Mouse (Mus musculus) forebrain, embryonic 11.5 days (tissue): ENCODE measurements around the gene Bhlhe41. TPM values are rescaled to one million over a fixed set of nuclear protein-coding genes. Genes with fewer than 3 reads are reported as not detected.

Experiments
- ATAC-seq: fragments of 200-750 bp; cut with Nextera tagmentation; replicated peaks from 2 replicates; pipeline ENCODE4 v1.8.0; 2017; ENCODE audit warnings: moderate TSS enrichment; ENCODE audit not compliant: low FRiP score
- DNase-seq: peaks from one replicate; pipeline ENCODE4 v3.0.0-alpha.2; 2017; ENCODE audit warnings: low spot score
- H3K27ac ChIP-seq: fragments of 300-500 bp; sonication (generic); 2 replicates; pipeline ENCODE4 v1.5.1; 2014; ENCODE audit warnings: low read depth, low read length
- H3K27me3 ChIP-seq: fragments of 300-500 bp; sonication (generic); 2 replicates; pipeline ENCODE4 v1.6.1; 2014; ENCODE audit warnings: mild to moderate bottlenecking, low read length, mixed read lengths; ENCODE audit not compliant: control insufficient read depth, insufficient read depth
- H3K36me3 ChIP-seq: fragments of 300-500 bp; sonication (generic); 2 replicates; pipeline ENCODE4 v1.6.1; 2014; ENCODE audit warnings: mild to moderate bottlenecking, low read length, moderate library complexity, mixed read lengths; ENCODE audit not compliant: control insufficient read depth, insufficient read depth
- H3K4me1 ChIP-seq: fragments of 300-500 bp; sonication (generic); replicated peaks from 2 replicates; pipeline ENCODE4 v1.6.1; 2014; ENCODE audit warnings: low read length, mixed read lengths; ENCODE audit not compliant: control insufficient read depth, insufficient read depth
- H3K4me2 ChIP-seq: fragments of 300-500 bp; sonication (generic); 2 replicates; pipeline ENCODE4 v1.6.1; 2014; ENCODE audit warnings: low read depth, mild to moderate bottlenecking, low read length, moderate library complexity, mixed read lengths; ENCODE audit not compliant: severe bottlenecking
- H3K4me3 ChIP-seq: fragments of 300-500 bp; sonication (generic); 2 replicates; pipeline ENCODE4 v1.5.1; 2014; ENCODE audit warnings: low read depth, low read length
- H3K9ac ChIP-seq: fragments of 300-500 bp; sonication (generic); 2 replicates; pipeline ENCODE4 v1.6.1; 2014; ENCODE audit warnings: low read length
- H3K9me3 ChIP-seq: fragments of 300-500 bp; sonication (generic); 2 replicates; pipeline ENCODE4 v1.6.1; 2016; ENCODE audit warnings: low read length, mixed read lengths; ENCODE audit not compliant: control insufficient read depth
- WGBS: fragments of 180-500 bp; shearing (Covaris S2); extraction: QIAGEN DNeasy Blood & Tissue Kit; methylation state at CpG from one replicate; pipeline ENCODE4 v1.1.7; 2014; 5-methylcytosine and 5-hydroxymethylcytosine counted together
- polyA plus RNA-seq: library from polyadenylated mRNA; unstranded; fragments of >200 nt; fragmentation: Nextera tagmentation; extraction: Ambion mirVana; gene quantifications from 2 replicates; pipeline ENCODE4 v1.2.1, GENCODE M21; 2014

Bhlhe41 gene
- polyA plus RNA-seq, 1 experiment from 2014 or later, result 2.4 TPM

DNA sequence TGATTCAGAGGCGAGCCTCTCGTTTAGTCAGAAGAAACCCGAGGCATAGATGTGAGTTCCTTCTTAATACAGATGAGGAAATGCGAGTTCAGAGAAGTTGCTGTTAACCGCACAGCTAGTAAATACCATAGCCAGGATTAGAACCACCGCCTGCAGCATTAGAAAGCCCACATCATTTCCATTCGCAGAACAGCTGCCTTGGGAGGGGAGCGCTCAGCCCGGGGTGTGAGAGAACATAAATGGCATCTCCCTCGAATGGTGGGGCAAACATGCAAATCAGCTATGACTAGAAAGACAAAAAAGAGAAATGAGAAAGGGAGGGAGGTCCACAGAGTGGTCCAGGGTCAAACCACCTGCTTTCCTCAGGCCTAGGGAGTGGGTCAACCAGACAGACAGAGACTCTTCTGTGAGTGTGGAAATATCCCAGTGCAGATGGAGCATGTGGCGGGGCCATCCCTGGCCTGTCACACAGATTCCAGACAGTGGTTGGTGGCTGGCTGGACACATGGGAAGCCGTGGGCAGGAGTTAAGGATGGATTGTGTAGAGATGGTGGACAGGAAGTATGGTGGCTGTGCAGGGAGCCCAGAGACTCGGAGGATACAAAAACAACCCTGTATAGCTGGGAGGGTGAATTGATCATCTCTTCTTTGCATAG is 28.1 kb upstream of the Bhlhe41 start:
- no peak for ATAC-seq
- H3K4me1 ChIP-seq, result no peaks in the 10 kb centered on the region
- no peak overlapping the region for H3K4me2 ChIP-seq
- H3K9ac ChIP-seq, result no peak overlapping the region
- H3K27ac ChIP-seq, result no peak overlapping the region
- no peak overlapping the region for H3K4me3 ChIP-seq
- no peaks in the 10 kb centered on the region for H3K27me3 ChIP-seq
- 87% methylated on average over 13 of the region's 13 CpGs for WGBS
- no peak for DNase-seq
- H3K9me3 ChIP-seq, result no peaks in the 10 kb centered on the region
- H3K36me3 ChIP-seq, result no peaks in the 10 kb centered on the region

DNA sequence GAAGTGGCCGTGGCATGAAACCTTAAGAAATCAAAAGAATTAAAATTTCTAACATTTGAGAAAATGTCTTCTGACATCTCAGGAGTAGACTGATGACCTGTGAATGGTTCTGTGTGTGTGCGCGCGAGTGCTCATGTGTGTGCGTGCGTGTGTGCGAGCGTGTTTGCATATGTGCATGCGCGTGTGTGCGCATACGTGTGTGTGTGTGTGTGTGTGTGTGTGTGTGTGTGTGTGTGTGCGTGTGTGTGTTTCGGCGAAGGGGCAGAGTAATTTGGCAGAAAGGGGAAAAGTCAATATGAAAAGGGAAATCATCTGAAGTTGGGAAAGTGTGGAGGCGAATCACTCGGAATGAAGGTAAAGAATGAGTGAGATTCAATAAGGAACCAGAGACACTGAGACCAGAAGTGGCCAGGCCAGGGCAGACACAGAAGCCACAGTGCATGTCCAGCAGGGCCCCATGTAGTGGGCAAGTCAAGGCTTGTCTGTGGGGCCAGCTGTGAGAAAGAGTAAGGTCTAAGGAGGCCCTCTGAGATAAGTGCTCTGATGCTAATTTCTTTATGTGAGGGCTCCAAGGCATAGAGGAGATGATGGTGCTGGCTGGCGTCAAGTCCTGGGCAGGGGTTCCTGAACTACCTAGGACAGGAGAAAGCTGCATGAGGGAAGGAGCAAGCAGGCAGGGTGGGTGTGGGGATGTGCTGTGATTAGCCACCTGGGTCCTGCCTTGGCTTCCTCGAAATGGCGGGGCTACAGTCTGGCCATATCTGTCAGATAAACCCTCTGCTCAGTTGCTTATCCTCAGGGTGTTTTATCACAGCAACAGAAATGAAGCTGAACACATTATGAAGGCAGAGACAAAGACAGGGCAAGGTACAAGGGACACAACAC is 27.3 kb upstream of the Bhlhe41 start:
- Histone ChIP-seq H3K4me2 (no peak overlapping the region), H3K27me3 (no peaks in the 10 kb centered on the region), H3K9me3 (no peaks in the 10 kb centered on the region), H3K36me3 (no peaks in the 10 kb centered on the region), H3K9ac (no peak overlapping the region), H3K4me1 (no peaks in the 10 kb centered on the region), H3K4me3 (no peak overlapping the region), H3K27ac (no peak overlapping the region)
- WGBS, result 93% methylated on average over 20 of the region's 20 CpGs
- ATAC-seq, result no peak
- no peak for DNase-seq

DNA sequence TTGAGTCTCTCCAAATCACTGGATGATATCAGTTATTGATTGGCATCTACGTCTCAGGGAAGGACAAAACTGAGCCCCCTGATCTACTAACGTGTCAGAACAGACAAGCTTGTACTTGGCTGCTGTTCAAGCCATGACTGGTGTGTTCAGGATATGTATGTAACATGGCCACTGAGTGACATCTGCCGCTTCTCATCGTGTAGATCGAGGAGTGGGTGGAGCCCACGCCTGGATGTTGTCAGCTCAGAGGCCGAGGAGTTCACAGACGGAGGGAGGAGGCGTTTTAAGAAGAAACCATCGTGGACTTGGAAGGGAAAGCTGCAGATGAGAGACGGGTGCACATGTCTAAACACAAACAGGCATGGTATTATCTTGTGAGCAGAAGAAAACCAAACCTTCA is 26.6 kb upstream of the Bhlhe41 start:
- no peak overlapping the region for H3K4me3 ChIP-seq
- ATAC-seq (no peak), DNase-seq (no peak)
- 90% methylated on average over 11 of the region's 11 CpGs for WGBS
- no peaks in the 10 kb centered on the region for H3K27me3 ChIP-seq
- H3K4me2 ChIP-seq, result no peak overlapping the region
- H3K27ac ChIP-seq, result no peak overlapping the region
- H3K36me3 ChIP-seq, result no peaks in the 10 kb centered on the region
- H3K9me3 ChIP-seq, result no peaks in the 10 kb centered on the region
- no peaks in the 10 kb centered on the region for H3K4me1 ChIP-seq
- H3K9ac ChIP-seq, result no peak overlapping the region

DNA sequence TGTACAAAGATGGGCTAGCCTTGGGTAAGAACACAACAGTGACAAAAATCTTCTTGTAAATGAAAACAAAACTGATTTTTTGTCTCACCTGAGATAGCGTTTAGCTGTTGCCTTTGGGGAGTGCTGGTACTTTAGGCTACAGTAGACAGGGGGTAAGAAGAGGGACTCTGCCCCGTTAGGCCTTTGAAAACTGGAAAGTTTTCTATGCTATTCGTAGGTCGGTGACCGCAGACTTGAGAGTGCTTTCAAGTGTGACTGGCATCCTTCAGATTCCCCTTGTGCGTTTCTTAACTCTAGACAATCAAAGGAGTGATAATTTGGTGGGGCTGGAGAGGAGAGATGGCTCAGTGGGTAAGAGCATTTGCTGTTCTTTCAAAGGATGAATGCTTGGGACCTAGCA is 22.4 kb upstream of the Bhlhe41 start:
- Histone ChIP-seq H3K27me3 (no peaks in the 10 kb centered on the region), H3K9ac (no peak overlapping the region), H3K4me2 (no peak overlapping the region), H3K36me3 (no peaks in the 10 kb centered on the region), H3K9me3 (no peaks in the 10 kb centered on the region), H3K4me3 (no peak overlapping the region), H3K4me1 (no peaks in the 10 kb centered on the region), H3K27ac (no peak overlapping the region)
- WGBS, result 72% methylated on average over 6 of the region's 6 CpGs
- no peak for ATAC-seq
- no peak for DNase-seq

DNA sequence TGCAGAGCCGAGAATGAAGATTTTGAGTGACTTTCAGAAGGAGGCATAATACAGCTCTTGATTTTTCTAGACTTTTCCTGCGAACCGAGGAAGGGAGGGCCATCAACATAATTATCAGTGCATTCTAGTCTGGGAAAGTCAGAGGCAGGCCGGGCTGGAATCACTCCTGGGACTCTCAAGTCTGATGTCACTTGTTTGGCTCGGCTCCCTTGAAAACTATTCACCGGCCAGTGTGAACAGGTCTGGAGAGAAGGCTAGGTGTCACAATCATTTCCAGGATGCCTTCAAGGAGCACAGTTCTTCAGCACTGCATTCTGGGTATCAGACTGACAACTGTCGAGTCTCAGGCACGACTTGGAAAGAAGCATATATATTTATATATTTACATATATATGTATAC is 20.9 kb upstream of the Bhlhe41 start:
- no peak for DNase-seq
- 87% methylated on average over 8 of the region's 8 CpGs for WGBS

DNA sequence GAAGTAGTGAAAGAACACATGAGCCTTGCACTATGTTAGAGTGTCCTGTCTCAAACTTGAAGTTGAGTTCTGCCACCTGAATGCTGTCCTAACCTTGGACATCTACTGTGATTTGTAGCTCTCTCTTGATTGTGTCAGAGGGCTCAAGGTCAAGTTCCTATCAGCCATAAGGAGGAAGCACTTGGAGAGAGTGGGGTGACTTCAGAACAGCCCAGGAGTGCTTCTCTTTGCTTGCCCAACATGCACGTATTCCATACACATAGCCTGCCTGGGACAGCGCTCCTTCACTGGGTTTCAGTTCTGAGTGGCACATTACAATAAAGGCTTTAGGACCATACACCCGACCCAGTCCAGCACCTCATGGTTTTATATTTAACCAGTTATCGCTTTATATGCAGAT is 19.7 kb upstream of the Bhlhe41 start:
- Histone ChIP-seq H3K4me1 (no peaks in the 10 kb centered on the region), H3K36me3 (no peaks in the 10 kb centered on the region), H3K27ac (no peak overlapping the region), H3K27me3 (no peaks in the 10 kb centered on the region), H3K4me3 (no peak overlapping the region), H3K9me3 (no peaks in the 10 kb centered on the region), H3K9ac (no peak overlapping the region), H3K4me2 (no peak overlapping the region)
- ATAC-seq (no peak), DNase-seq (no peak)
- WGBS, result 83% methylated on average over 4 of the region's 4 CpGs

More for the DNA sequence above, 20.9 kb upstream of the Bhlhe41 start:
- Histone ChIP-seq H3K9me3 (no peaks in the 10 kb centered on the region), H3K4me1 (no peaks in the 10 kb centered on the region), H3K27me3 (no peaks in the 10 kb centered on the region), H3K36me3 (no peaks in the 10 kb centered on the region), H3K4me2 (no peak overlapping the region), H3K27ac (no peak overlapping the region), H3K9ac (no peak overlapping the region), H3K4me3 (no peak overlapping the region)
- no peak for ATAC-seq

DNA sequence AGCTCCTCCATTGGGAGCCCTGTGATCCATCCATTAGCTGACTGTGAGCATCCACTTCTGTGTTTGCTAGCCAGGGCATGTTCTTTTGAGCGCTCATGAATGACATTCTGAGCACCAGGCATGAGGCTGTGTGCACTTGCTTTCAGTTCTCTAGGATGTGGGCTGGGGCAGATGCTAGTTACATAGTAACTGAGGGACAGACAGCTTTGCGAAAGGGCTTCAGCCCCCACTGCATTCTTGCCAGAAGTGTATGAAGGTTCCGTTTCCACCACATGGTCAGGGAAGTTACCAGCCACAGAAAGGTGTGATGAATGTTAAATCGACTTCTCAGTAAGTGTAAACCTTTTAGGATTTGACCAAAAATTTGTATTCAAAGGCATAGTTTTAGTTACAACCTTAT is 18.3 kb upstream of the Bhlhe41 start:
- Histone ChIP-seq H3K9ac (no peak overlapping the region), H3K36me3 (no peaks in the 10 kb centered on the region), H3K27ac (no peak overlapping the region), H3K9me3 (no peaks in the 10 kb centered on the region), H3K27me3 (no peaks in the 10 kb centered on the region), H3K4me3 (no peak overlapping the region), H3K4me2 (no peak overlapping the region), H3K4me1 (no peaks in the 10 kb centered on the region)
- ATAC-seq (no peak), DNase-seq (no peak)
- 90% methylated on average over 4 of the region's 4 CpGs for WGBS

DNA sequence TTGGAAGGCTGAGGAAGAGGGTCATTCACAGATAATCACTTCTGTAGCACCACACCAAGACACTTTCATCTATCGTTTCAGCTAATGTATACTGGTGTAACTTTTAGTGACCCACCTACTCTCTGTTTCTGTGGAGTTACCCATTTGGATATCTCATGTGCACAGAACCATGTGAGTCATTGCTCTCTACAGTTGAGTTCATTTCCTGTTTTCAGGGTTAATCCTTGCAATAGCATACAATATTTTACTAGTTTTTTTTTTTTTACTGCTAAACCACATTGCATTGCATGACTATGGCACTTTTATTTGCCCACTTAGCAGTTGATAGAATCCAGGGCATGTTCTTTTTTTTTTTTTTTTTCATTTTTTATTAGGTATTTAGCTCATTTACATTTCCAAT is 17.7 kb upstream of the Bhlhe41 start:
- no peak overlapping the region for H3K27ac ChIP-seq
- ATAC-seq (no peak), DNase-seq (no peak)
- no peaks in the 10 kb centered on the region for H3K36me3 ChIP-seq
- H3K4me3 ChIP-seq, result no peak overlapping the region
- no peaks in the 10 kb centered on the region for H3K9me3 ChIP-seq
- no peaks in the 10 kb centered on the region for H3K27me3 ChIP-seq
- 85% methylated on average over 1 of the region's 1 CpGs for WGBS
- H3K4me1 ChIP-seq, result no peaks in the 10 kb centered on the region
- H3K9ac ChIP-seq, result no peak overlapping the region
- H3K4me2 ChIP-seq, result no peak overlapping the region

DNA sequence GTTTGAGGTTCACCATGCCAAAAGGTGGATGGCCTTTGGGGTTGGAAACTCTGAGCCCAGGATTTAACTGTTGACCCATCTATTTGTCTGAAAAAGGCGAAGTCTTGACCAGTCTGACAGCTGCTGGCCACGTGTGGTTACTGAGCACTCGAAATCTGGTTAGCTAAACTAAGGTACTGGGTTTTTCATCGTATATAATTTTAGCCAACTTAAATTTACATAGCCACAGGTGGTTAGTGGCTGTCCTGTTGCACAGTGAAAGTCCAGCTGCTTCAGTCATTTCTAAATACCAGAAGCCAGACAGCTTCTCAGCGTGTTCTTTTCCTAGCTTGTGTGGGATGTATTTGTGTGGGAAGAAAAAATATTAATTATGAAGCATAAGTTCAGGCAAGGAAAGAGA is 15.3 kb upstream of the Bhlhe41 start:
- Histone ChIP-seq H3K36me3 (no peaks in the 10 kb centered on the region), H3K27me3 (no peaks in the 10 kb centered on the region), H3K9me3 (no peaks in the 10 kb centered on the region), H3K4me3 (no peak overlapping the region), H3K27ac (no peak overlapping the region), H3K4me2 (no peak overlapping the region), H3K9ac (no peak overlapping the region), H3K4me1 (no peaks in the 10 kb centered on the region)
- DNase-seq (no peak), ATAC-seq (no peak)
- WGBS, result 86% methylated on average over 5 of the region's 5 CpGs
